Mouse (Mus musculus) stomach, postnatal 0 days (tissue): Measurements from ENCODE around the gene C1s2.

Experiments
- CTCF ChIP-seq: IDR thresholded peaks from 2 replicates; pipeline ENCODE4 v1.5.1; 2016; ENCODE audit warnings: antibody characterized with exemption, low read depth, mild to moderate bottlenecking, moderate library complexity
- EP300 ChIP-seq: optimal IDR thresholded peaks from 2 replicates; pipeline ENCODE3; 2016; ENCODE audit warnings: antibody characterized with exemption

DNA sequence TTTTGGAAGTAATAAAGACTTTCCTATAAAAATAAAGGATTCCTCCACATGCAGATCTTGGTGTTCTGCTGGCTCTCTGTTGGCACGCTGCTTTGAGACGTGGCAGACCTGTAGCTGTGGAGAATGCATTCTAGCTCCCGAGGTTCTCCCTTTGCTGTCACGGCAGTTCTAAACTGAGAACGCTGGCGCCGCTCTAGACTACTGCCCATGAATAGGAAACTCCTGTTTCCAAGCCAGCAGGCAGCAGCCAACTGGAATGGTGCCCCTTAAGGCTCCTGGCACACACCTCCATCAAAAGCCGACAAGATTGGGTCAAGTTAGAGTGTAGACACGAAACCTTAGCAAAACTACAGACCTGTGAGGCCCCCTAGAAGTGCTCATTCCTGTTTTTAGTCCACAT is 37.7 kb upstream of the C1s2 start:
- TF ChIP-seq CTCF (no peak), EP300 (no peak)
